Mouse (Mus musculus) erythroblast, embryonic 14.5 days (primary cell): ENCODE data around the gene Ick.

Experiments
- GATA1 ChIP-seq: IDR thresholded peaks from 2 replicates; pipeline ENCODE4 v1.6.1; 2012; ENCODE audit warnings: low read length, inconsistent platforms, mixed read lengths
- TAL1 ChIP-seq: IDR thresholded peaks from 3 replicates; pipeline ENCODE4 v1.6.1; 2012; ENCODE audit warnings: low read length, inconsistent platforms, mixed read lengths

- TF ChIP-seq GATA1 (no peak), TAL1 (no peak)
Observed at GRCm38 (mm10) chr9:78107912-78108795, 838 bp upstream of the Ick start.
